Mouse (Mus musculus) midbrain, postnatal 0 days (tissue): ENCODE measurements at regions not wholly inside any gene's neighbourhood (a gene's known extent, or its start where the extent isn't known, plus 50 kb on each side); places are given as distances from the start of the nearest gene placed in this dataset.

Experiments
- ATAC-seq: fragments of 200-750 bp; cut with Nextera tagmentation; 2 replicates; pipeline ENCODE4 v1.8.0; 2017; ENCODE audit warnings: moderate number of reproducible peaks, mild to moderate bottlenecking, moderate TSS enrichment, moderate library complexity; ENCODE audit not compliant: low FRiP score
- DNase-seq: peaks from one replicate; pipeline ENCODE4 v3.0.0-alpha.2; 2015; ENCODE audit warnings: low spot score
- H3K27ac ChIP-seq: fragments of 300-500 bp; sonication (generic); 2 replicates; pipeline ENCODE4 v1.5.1; 2014; ENCODE audit warnings: low read depth, mild to moderate bottlenecking, low read length, mixed read lengths
- H3K27me3 ChIP-seq: fragments of 300-500 bp; sonication (generic); 2 replicates; pipeline ENCODE4 v1.6.1; 2014; ENCODE audit warnings: low read length, control low read depth, mixed read lengths; ENCODE audit not compliant: insufficient read depth
- H3K36me3 ChIP-seq: fragments of 300-500 bp; sonication (generic); 2 replicates; pipeline ENCODE4 v1.6.1; 2014; ENCODE audit warnings: low read length, control low read depth, mixed read lengths; ENCODE audit not compliant: insufficient read depth
- H3K4me1 ChIP-seq: fragments of 300-500 bp; sonication (generic); 2 replicates; pipeline ENCODE4 v1.6.1; 2014; ENCODE audit warnings: mild to moderate bottlenecking, control low read depth, antibody characterized with exemption, low read length, mixed read lengths; ENCODE audit not compliant: insufficient read depth
- H3K4me2 ChIP-seq: fragments of 300-500 bp; sonication (generic); 2 replicates; pipeline ENCODE4 v1.6.1; 2014; ENCODE audit warnings: low read depth, mild to moderate bottlenecking, low read length, mixed read lengths; ENCODE audit not compliant: poor library complexity, severe bottlenecking
- H3K4me3 ChIP-seq: fragments of 300-500 bp; sonication (generic); 2 replicates; pipeline ENCODE4 v1.5.1; 2014; ENCODE audit warnings: low read depth, mild to moderate bottlenecking, low read length, moderate library complexity
- H3K9ac ChIP-seq: fragments of 300-500 bp; sonication (generic); replicated peaks from 2 replicates; pipeline ENCODE4 v1.6.1; 2014; ENCODE audit warnings: mild to moderate bottlenecking, low read length, moderate library complexity, mixed read lengths; ENCODE audit not compliant: poor library complexity, severe bottlenecking
- H3K9me3 ChIP-seq: fragments of 300-500 bp; sonication (generic); 2 replicates; pipeline ENCODE4 v1.6.1; 2016; ENCODE audit warnings: low read length, control low read depth
- CTCF ChIP-seq: IDR thresholded peaks from 2 replicates; pipeline ENCODE4 v1.5.1; 2016; ENCODE audit warnings: antibody characterized with exemption, mild to moderate bottlenecking
- WGBS: fragments of 180-500 bp; shearing (Covaris S2); extraction: QIAGEN DNeasy Blood & Tissue Kit; methylation state at CpG from one replicate; pipeline ENCODE4 v1.1.7; 2014; 5-methylcytosine and 5-hydroxymethylcytosine counted together

DNA sequence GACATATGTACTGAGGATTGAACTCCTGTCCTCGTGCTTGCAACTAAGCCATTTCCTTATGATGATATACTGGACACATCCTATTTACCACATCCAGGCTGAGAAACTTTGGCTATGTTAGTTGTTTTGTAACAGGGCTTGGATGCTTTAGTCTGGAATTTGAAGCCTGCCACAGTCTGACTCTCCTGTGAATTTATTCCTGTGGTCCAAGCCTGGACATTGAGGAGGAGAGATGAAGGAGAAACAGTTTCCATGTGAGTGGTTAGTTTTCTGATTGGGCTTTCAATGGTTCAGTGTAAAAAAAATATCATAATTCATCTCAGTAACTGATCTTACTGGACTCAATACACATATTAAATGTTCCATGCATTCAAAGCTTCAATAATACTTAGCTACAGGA lies 422.6 kb downstream of the Etnk1 start:
- no peak overlapping the region for H3K4me3 ChIP-seq
- H3K27ac ChIP-seq: no peak overlapping the region
- no peak overlapping the region for H3K4me2 ChIP-seq
- DNase-seq (no peak), ATAC-seq (no peak)
- no peak overlapping the region for H3K9ac ChIP-seq
- H3K27me3 ChIP-seq: no peaks in the 10 kb centered on the region
- H3K9me3 ChIP-seq: no peaks in the 10 kb centered on the region
- H3K4me1 ChIP-seq: no peaks in the 10 kb centered on the region
- no peaks in the 10 kb centered on the region for H3K36me3 ChIP-seq
- WGBS: 80% methylated on average over 1 of the region's 1 CpGs
- TF ChIP-seq CTCF: no peak

- Histone ChIP-seq H3K4me1 (no peaks in the 10 kb centered on the region), H3K9ac (no peak overlapping the region), H3K4me3 (no peak overlapping the region), H3K9me3 (no peaks in the 10 kb centered on the region), H3K36me3 (no peaks in the 10 kb centered on the region), H3K4me2 (no peak overlapping the region), H3K27me3 (no peaks in the 10 kb centered on the region), H3K27ac (no peak overlapping the region)
- WGBS: 89% methylated on average over 4 of the region's 4 CpGs
- ATAC-seq (no peak), DNase-seq (no peak)
- no peak for TF ChIP-seq CTCF
Observed at GRCm38 (mm10) chr6:143590231-143590630, 423.2 kb downstream of the Etnk1 start.

DNA sequence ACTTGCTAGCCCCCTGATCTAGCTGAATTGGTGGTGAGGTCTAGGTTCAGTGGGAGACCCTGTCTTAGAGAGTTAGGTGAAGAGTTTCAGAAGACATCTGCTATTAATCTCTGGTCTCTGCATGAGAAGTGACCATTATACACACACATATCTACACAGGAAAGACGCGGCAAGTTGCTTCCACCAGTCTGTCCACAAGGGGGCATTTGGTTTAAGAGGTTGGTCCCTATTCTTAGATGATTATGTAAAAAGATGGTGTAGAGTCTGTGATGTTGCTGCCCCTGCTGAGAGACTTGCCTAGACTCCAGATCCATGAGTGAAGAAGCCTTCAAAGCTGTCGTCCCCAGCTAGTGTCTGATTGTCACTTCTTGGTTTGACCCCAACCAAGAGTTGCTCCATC lies 425.5 kb downstream of the Etnk1 start:
- no peak overlapping the region for H3K4me2 ChIP-seq
- no peak for DNase-seq
- peak; percentile 28; the same call in 1 of the 2 replicates for TF ChIP-seq CTCF
- no peak overlapping the region for H3K9ac ChIP-seq
- no peak overlapping the region for H3K4me3 ChIP-seq
- no peaks in the 10 kb centered on the region for H3K27me3 ChIP-seq
- ATAC-seq: no peak
- H3K4me1 ChIP-seq: no peaks in the 10 kb centered on the region
- H3K36me3 ChIP-seq: no peaks in the 10 kb centered on the region
- no peaks in the 10 kb centered on the region for H3K9me3 ChIP-seq
- WGBS: 87% methylated on average over 3 of the region's 3 CpGs
- H3K27ac ChIP-seq: no peak overlapping the region

DNA sequence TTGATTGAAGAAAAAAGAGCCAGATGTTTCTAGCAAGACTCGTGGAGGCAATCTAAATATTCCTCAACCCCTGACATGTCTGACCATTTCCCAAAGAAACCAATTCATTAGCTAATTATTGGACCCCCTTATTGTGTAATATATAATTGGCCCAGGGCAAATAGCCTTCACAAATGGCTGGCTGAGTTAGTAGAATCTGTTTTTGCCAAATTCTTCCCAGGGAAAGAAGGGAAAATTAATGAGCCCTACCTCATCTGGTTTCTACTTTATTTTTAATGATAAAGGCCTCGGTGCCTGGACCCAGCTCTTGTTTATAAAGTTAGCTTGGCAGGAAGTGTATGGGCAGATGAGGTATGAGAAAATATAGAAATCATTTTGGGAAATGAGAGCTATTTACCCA lies 428.5 kb downstream of the Etnk1 start:
- no peaks in the 10 kb centered on the region for H3K4me1 ChIP-seq
- H3K4me3 ChIP-seq: no peak overlapping the region
- no peak for DNase-seq
- no peaks in the 10 kb centered on the region for H3K36me3 ChIP-seq
- WGBS: 69% methylated on average over 2 of the region's 2 CpGs
- H3K27me3 ChIP-seq: no peaks in the 10 kb centered on the region
- no peak overlapping the region for H3K9ac ChIP-seq
- no peak overlapping the region for H3K27ac ChIP-seq
- no peak for ATAC-seq
- no peak for TF ChIP-seq CTCF
- H3K4me2 ChIP-seq: no peak overlapping the region
- no peaks in the 10 kb centered on the region for H3K9me3 ChIP-seq

GRCm38 (mm10) chr6:143597414-143597813 lies 430.4 kb downstream of the Etnk1 start:
- ATAC-seq (no peak), DNase-seq (no peak)
- Histone ChIP-seq H3K27ac (no peak overlapping the region), H3K36me3 (no peaks in the 10 kb centered on the region), H3K4me2 (no peak overlapping the region), H3K4me1 (no peaks in the 10 kb centered on the region), H3K9ac (no peak overlapping the region), H3K27me3 (no peaks in the 10 kb centered on the region), H3K4me3 (no peak overlapping the region), H3K9me3 (no peaks in the 10 kb centered on the region)
- 87% methylated on average over 3 of the region's 3 CpGs for WGBS
- TF ChIP-seq CTCF: no peak

GRCm38 (mm10) chr6:143598916-143599315 lies 431.9 kb downstream of the Etnk1 start:
- H3K27me3 ChIP-seq: no peaks in the 10 kb centered on the region
- WGBS: 51% methylated on average over 4 of the region's 4 CpGs
- no peaks in the 10 kb centered on the region for H3K9me3 ChIP-seq
- no peak for TF ChIP-seq CTCF
- ATAC-seq (no peak), DNase-seq (no peak)
- no peaks in the 10 kb centered on the region for H3K4me1 ChIP-seq
- H3K4me2 ChIP-seq: no peak overlapping the region
- no peak overlapping the region for H3K4me3 ChIP-seq
- no peaks in the 10 kb centered on the region for H3K36me3 ChIP-seq
- H3K9ac ChIP-seq: no peak overlapping the region
- H3K27ac ChIP-seq: no peak overlapping the region

- H3K4me1 ChIP-seq: no peaks in the 10 kb centered on the region
- H3K9ac ChIP-seq: no peak overlapping the region
- H3K36me3 ChIP-seq: no peaks in the 10 kb centered on the region
- no peak overlapping the region for H3K4me2 ChIP-seq
- TF ChIP-seq CTCF: peak; percentile 69
- H3K4me3 ChIP-seq: no peak overlapping the region
- H3K9me3 ChIP-seq: no peaks in the 10 kb centered on the region
- no peak overlapping the region for H3K27ac ChIP-seq
- ATAC-seq (no peak), DNase-seq (peak; percentile 32)
- 86% methylated on average over 1 of the region's 1 CpGs for WGBS
- H3K27me3 ChIP-seq: no peaks in the 10 kb centered on the region
Observed at GRCm38 (mm10) chr6:143609100-143609499, 442.1 kb downstream of the Etnk1 start.
